Mouse (Mus musculus): ENCODE measurements around the gene Dut.

Gene Dut

DNA sequence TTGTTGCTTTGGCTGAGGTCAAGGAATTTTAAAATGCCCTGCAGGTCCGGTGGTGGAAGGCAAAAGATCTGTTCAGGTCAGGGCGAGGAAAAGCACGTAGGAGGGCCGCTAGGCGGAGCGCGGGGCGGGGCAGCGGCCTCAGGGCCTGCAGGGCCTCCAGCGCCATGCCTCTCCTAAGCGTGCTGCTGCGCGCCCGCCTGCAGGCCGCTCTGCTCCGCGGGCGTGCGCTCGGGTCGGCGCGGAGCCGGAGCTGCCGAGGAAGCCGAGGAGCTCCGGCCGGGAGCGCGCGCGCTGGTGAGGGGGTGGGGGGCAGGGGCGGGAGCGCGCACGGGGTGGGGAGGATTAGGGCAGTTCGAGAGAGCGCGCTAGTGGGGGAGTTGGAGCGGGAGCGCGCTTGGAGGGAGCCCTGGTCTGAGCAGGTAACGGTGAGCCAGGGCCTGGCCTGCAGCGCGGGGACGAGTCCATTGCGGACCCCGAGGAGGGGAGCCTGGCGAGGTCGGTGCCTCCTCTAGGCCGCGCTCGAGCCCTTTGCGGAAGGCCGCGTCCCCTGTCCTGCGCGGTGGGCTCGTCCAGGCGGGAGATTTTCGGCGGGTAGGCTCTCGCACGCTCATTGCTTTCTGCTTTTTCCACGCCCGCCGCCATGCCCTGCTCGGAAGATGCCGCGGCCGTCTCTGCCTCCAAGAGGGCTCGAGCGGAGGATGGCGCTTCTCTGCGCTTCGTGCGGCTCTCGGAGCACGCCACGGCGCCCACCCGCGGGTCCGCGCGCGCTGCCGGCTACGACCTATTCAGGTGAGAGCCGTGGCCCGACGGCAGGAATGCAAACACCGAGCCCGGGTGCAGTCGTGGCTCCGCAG, at the start of gene Dut:
Gene Dut (plus strand): TSS at position 83 of the 854 bp plus-strand sequence.
- DNase-seq (ENCODE audit: low spot score): peak; percentile 71

GRCm38 (mm10) chr2:125208894-125209596, 37.9 kb upstream of the Dut start:
- no peak for DNase-seq (ENCODE audit: low spot score)

- DNase-seq (ENCODE audit: low spot score): no peak
These were observed 35.0 kb upstream of the Dut start for GRCm38 (mm10) chr2:125211831-125212510.

- peak; percentile 52 for DNase-seq (ENCODE audit: low spot score)
These were observed 32.4 kb upstream of the Dut start for GRCm38 (mm10) chr2:125214592-125214991.

GRCm38 (mm10) chr2:125217286-125217685, 29.7 kb upstream of the Dut start:
- DNase-seq (ENCODE audit: low spot score): no peak

- DNase-seq (ENCODE audit: low spot score): no peak
These were observed 28.4 kb upstream of the Dut start for GRCm38 (mm10) chr2:125218566-125218965.

DNA sequence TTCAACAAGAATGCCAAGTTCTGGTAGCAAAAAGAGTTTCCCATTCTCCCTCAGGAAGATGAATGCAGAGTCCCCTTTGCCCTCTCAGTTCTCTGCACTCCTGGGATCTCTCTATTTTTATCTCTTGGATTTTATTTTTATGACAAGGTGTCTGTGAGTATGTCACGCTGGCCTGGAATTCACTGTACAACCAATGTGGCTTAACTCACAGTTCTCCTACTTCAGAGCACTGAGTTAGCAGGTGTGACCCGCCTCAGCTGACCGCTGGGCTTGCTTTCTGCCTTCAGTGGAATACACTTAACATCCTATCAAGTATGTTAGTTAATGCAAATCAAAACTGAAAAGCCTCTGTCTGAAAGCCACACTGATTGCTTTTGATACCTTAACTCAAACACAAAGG, 27.7 kb upstream of the Dut start:
- DNase-seq (ENCODE audit: low spot score): no peak

GRCm38 (mm10) chr2:125221673-125222072, 25.3 kb upstream of the Dut start:
- no peak for DNase-seq (ENCODE audit: low spot score)

- DNase-seq (ENCODE audit: low spot score): no peak
These were observed 18.2 kb upstream of the Dut start for GRCm38 (mm10) chr2:125228472-125229409.

DNA sequence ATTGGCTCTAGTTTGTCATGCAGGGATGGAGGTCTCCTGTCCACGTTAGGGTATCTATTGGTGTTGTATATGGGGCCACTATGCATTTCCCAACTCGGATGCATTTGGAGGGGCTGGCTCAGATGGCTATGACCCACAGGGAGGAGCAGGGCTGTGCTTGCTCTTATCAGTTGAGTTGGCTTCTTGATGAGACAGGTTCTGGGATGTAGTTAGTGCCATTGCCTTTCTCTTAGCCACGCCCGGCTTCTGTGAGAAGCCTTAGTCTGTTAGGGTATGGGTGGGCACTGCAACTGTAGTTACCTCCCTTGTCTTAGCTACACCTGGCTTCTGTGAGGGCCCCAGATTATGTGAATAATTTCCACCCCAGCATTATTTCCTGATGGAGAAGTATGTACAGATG, 14.8 kb upstream of the Dut start:
- no peak for DNase-seq (ENCODE audit: low spot score)

DNA sequence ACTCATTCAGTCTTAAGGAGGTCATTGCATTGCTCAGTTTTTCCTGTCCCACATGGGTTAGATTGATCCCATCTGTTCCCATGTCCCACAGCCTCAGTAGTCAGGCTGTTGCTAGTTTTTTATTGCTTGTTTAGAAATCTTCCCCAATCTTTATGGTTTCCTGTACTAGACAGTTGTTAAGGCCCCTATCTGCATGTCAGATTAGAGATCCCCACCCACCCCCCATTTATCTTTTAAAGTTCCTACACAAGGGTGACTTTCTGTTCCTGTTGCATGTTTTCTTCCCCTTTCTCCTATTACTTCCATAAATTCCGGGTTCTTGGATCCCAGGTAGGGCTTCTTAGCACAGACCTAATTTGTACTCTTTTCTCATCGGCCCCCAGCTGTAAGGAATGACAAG, 13.5 kb upstream of the Dut start:
- DNase-seq (ENCODE audit: low spot score): no peak

GRCm38 (mm10) chr2:125234049-125234448, 12.9 kb upstream of the Dut start:
- DNase-seq (ENCODE audit: low spot score): no peak

DNA sequence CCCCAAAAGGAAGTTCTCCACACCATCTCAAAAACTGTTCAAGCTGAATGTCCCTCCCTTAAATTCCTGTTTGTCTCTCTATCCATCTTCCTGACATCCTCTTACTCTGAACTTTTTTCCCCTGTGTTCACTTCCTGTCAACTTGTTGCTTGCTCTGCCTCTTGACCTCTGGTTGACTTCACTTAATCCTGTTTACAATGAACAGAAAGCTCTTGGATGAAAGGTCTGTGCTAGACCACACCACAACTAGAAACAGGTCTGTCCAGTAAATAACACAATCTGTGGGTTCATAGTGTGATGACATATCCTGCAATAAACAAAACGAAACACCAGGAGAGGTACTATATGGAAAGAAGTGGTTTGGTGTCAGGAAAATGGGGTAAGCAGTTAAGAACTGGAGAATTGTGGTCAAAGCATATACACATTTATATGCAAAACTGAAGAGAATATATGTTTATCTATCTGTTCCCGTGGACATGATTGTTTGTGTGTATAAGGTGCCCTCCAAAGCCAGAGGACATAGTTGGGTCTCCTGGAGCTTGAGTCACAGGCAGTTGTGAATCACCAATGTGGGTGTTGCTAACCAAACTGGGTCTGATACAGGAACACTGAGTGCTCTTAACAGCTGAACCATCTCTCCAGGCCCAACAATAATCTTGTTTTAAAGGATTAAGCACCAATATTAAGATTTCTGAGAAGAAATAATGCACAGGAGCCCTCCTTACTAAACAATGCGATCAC, 1.3 kb upstream of the Dut start:
- DNase-seq (ENCODE audit: low spot score): no peak

DNA sequence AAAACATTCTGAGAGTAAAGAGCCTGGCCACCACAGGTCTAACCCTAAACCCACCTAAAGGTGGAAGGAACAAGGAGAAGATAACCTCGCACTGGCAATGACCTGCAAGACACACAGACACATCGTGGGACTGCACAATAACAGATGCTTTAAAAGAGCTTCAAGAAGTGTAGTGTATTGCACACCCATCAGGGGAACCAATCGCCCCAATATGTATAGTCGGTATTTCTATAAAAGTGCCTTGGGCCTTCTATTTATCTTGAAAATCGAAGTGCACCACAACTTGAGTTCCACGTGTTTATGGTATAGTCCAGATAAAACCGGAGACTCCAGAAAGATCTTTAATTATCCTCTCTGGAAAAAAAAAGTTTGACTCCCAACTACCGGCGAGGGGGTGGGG, 321 bp upstream of the Dut start:
- DNase-seq (ENCODE audit: low spot score): no peak

- no peak for DNase-seq (ENCODE audit: low spot score)
These were observed 909 bp downstream of the Dut start for GRCm38 (mm10) chr2:125247962-125248235.

GRCm38 (mm10) chr2:125248256-125248655, 1.3 kb downstream of the Dut start:
- DNase-seq (ENCODE audit: low spot score): no peak

DNA sequence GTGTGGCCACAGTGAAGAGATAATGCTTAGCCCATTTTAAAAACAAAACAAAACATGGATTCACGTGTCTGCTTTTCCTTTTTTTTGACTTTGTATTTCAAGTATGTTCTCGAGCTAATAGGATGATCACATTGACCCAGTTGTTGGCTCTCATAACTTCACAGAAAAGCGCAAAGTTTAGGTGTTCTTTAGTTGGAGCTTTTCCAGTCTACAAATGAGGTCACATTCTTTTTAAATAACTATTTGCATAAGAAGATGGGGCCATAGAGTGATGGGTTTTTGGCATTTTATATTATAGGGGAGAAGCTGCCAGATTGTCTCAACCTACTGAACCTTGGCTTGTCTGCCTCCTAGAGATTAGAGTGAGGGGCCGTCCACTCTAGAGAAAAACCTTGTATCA, 2.3 kb downstream of the Dut start:
- no peak for DNase-seq (ENCODE audit: low spot score)

- DNase-seq (ENCODE audit: low spot score): no peak
These were observed 2.9 kb downstream of the Dut start for GRCm38 (mm10) chr2:125249874-125250273.

GRCm38 (mm10) chr2:125251781-125252180, 4.8 kb downstream of the Dut start:
- DNase-seq (ENCODE audit: low spot score): no peak

DNA sequence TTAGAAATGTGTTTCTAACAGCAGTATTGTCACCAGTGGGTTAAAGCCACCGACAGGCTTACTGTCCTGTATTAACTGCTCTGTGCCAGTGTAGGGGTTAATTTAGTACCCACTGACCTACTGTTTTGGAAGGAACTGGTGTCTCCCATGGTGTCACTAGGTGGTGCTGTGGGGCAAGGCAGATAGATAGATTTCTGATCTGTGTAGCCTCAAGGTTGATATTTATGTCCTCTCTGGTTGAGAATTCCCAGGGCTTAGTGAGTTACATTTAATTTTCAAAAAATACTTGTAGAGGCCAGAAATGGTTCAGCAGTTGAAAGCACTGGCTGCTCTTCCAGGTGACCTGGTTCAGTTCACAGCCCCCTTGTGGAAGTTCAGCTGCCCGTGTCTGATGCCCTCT, 5.3 kb downstream of the Dut start:
- DNase-seq (ENCODE audit: low spot score): no peak

GRCm38 (mm10) chr2:125253699-125254098, 6.7 kb downstream of the Dut start:
- DNase-seq (ENCODE audit: low spot score): no peak

All from ovary, postnatal 10 days (tissue).